8 mouse cellular contexts compared by ENCODE assay signal in genomic region chr10:115251088-115251934, GRCm38 (mm10). TPM values are rescaled to one million over a fixed set of nuclear protein-coding genes. Genes with fewer than 3 reads are reported as not detected.
DNase-seq lines count a peak whose midpoint lies in the region; ATAC-seq and TF ChIP-seq lines count a peak whose summit lies in the region.

Gene Tbc1d15 (minus strand): TSS chr10:115251467.

- no peaks in the 10 kb centered on the region for H3K9me3 ChIP-seq in MEL (replicated peaks; ENCODE audit: insufficient read depth, low read length)
- no peaks in the 10 kb centered on the region for H3K9me3 ChIP-seq in forebrain, postnatal 0 days (ENCODE audit: low read length)
- H3K9me3 ChIP-seq in lung, embryonic 15.5 days, result no peaks in the 10 kb centered on the region

- no peaks in the 10 kb centered on the region for H3K27me3 ChIP-seq in MEL (ENCODE audit: control insufficient read depth in 1 of 2, insufficient read depth in 2 of 2, low read length in 2 of 2)
- H3K27me3 ChIP-seq in cerebellum, adult 2 months (ENCODE audit: control insufficient read depth, insufficient read depth, low read length), result no peaks in the 10 kb centered on the region
- H3K27me3 ChIP-seq in forebrain, postnatal 0 days (ENCODE audit: insufficient read depth, low read length), result no peaks in the 10 kb centered on the region
- no peaks in the 10 kb centered on the region for H3K27me3 ChIP-seq in lung, embryonic 15.5 days

- no peak for TF ChIP-seq CTCF in MEL (IDR thresholded peaks at IDR 0.05 in 2 of 3, conservative IDR thresholded peaks at IDR 0.05 in 1 of 3; ENCODE audit: control insufficient read depth in 1 of 3, insufficient read depth in 1 of 3, low read depth in 2 of 3, low read length in 3 of 3, poor library complexity in 1 of 3, severe bottlenecking in 1 of 3)
- TF ChIP-seq CTCF in cerebellum, adult 2 months (IDR thresholded peaks at IDR 0.05; ENCODE audit: borderline replicate concordance, insufficient read depth, low read depth, low read length), result no peak
- no peak for TF ChIP-seq CTCF in forebrain, postnatal 0 days (IDR thresholded peaks at IDR 0.05; ENCODE audit: low read depth)

- peaks cover 6 to 18% of the 10 kb centered on the region in 2 experiments for H3K4me1 ChIP-seq in MEL (ENCODE audit: control insufficient read depth in 1 of 2, insufficient read depth in 2 of 2, low read length in 2 of 2)
- peaks cover 5% of the 10 kb centered on the region; the same call in 1 of the 2 replicates for H3K4me1 ChIP-seq in cerebellum, adult 2 months (ENCODE audit: control insufficient read depth, insufficient read depth, low read length)
- 0 out of 2 replicates have a peak, but pooled peaks cover 14% of the 10 kb centered on the region for H3K4me1 ChIP-seq in forebrain, postnatal 0 days (ENCODE audit: insufficient read depth)
- H3K4me1 ChIP-seq in lung, embryonic 15.5 days, result peaks cover 10% of the 10 kb centered on the region

- H3K79me2 ChIP-seq in MEL (ENCODE audit: control insufficient read depth, insufficient read depth, low read length, poor library complexity), result peaks cover 42% of the 10 kb centered on the region

- peak in 1 of 2 experiments; percentile 27; a peak in 1 of 4 replicates for TF ChIP-seq EP300 in MEL (IDR thresholded peaks at IDR 0.05; ENCODE audit: low read depth in 1 of 2, low read length in 2 of 2)

- TF ChIP-seq RAD21 in MEL (IDR thresholded peaks at IDR 0.05; ENCODE audit: low read depth, low read length), result no peak

- H3K4me3 ChIP-seq in MEL (ENCODE audit: control insufficient read depth in 1 of 2, insufficient read depth in 1 of 2, low read depth in 2 of 2, low read length in 2 of 2), result peak within 1 kb of the TSS; percentile 70 to 86
- peak within 1 kb of the TSS; percentile 71 for H3K4me3 ChIP-seq in cerebellum, adult 2 months (replicated peaks; ENCODE audit: insufficient read depth, low read depth, low read length)
- peak within 1 kb of the TSS; percentile 90 for H3K4me3 ChIP-seq in forebrain, postnatal 0 days (ENCODE audit: low read depth, low read length)
- H3K4me3 ChIP-seq in lung, embryonic 15.5 days, result peak within 1 kb of the TSS; percentile 94

- H3K27ac ChIP-seq in MEL (ENCODE audit: control insufficient read depth, low read depth, low read length), result peak within 1 kb of the TSS; percentile 80
- peak within 1 kb of the TSS; percentile 15; the same call in 1 of the 2 replicates for H3K27ac ChIP-seq in cerebellum, adult 2 months (ENCODE audit: insufficient read depth, low read length)
- peak within 1 kb of the TSS; percentile 62 for H3K27ac ChIP-seq in forebrain, postnatal 0 days (ENCODE audit: low read depth, low read length)
- H3K27ac ChIP-seq in lung, embryonic 15.5 days, result peak within 1 kb of the TSS; percentile 75

- peak within 1 kb of the TSS; percentile 81 for H3K9ac ChIP-seq in MEL (ENCODE audit: control insufficient read depth, low read depth, low read length, poor library complexity, severe bottlenecking)
- peak within 1 kb of the TSS; percentile 83 for H3K9ac ChIP-seq in forebrain, postnatal 0 days
- H3K9ac ChIP-seq in lung, embryonic 15.5 days, result peak within 1 kb of the TSS; percentile 89

- H3K36me3 ChIP-seq in MEL (ENCODE audit: control insufficient read depth in 1 of 2, insufficient read depth in 2 of 2, low read length in 2 of 2), result peaks cover 0 to 19% of the 10 kb centered on the region in 2 experiments; a peak in 2 of 4 replicates
- no peaks in the 10 kb centered on the region for H3K36me3 ChIP-seq in forebrain, postnatal 0 days (ENCODE audit: insufficient read depth)
- H3K36me3 ChIP-seq in lung, embryonic 15.5 days, result no peaks in the 10 kb centered on the region

- H3K4me2 ChIP-seq in forebrain, postnatal 0 days (ENCODE audit: low read depth), result peak within 1 kb of the TSS; percentile 54
- H3K4me2 ChIP-seq in lung, embryonic 15.5 days, result peak within 1 kb of the TSS; percentile 73

- peak; percentile 99 for DNase-seq in MEL (ENCODE audit: low read depth, low spot score)
- DNase-seq in cerebellum, adult 2 months, result peak; percentile 96 to 97
- peak; percentile 99 for DNase-seq in forebrain, postnatal 0 days
- DNase-seq in heart, postnatal 4 days, result peak; percentile 98
- DNase-seq in layer of hippocampus, adult 8-10 months (ENCODE audit: low spot score in 2 of 2), result peak; percentile 98
- peak; percentile 96 for DNase-seq in ovary, adult 18-20 months (ENCODE audit: low spot score)
- peak; percentile 99 for DNase-seq in thymus, postnatal 0 days (ENCODE audit: low spot score)

- ATAC-seq in forebrain, postnatal 0 days, result peak; percentile 99
- ATAC-seq in lung, embryonic 15.5 days (ENCODE audit: borderline replicate concordance, extremely low read depth, low FRiP score, low TSS enrichment), result peak; percentile 98

- TF ChIP-seq POLR2A in MEL (IDR thresholded peaks at IDR 0.05; ENCODE audit: control insufficient read depth in 1 of 2, insufficient read depth in 1 of 2, low read depth in 1 of 2, low read length in 2 of 2, poor library complexity in 1 of 2), result peak; percentile 70 to 71; a peak in 3 of 4 replicates
- peak; percentile 75 for TF ChIP-seq POLR2A in cerebellum, adult 2 months (IDR thresholded peaks at IDR 0.05; ENCODE audit: borderline replicate concordance, insufficient read depth, low read length)

- WGBS in cerebellum, adult 2 months, result 1% methylated on average over 67 of the region's 67 CpGs
- 1% methylated on average over 66 of the region's 67 CpGs for WGBS in forebrain, postnatal 0 days
- WGBS in lung, embryonic 15.5 days, result under 1% methylated on average over 58 of the region's 67 CpGs

TF ChIP-seq in MEL, 35 proteins besides CTCF, POLR2A, EP300 and RAD21 (continues in another document):
- TF ChIP-seq JUND (IDR thresholded peaks at IDR 0.05; ENCODE audit: low read depth, low read length) (no peak), POLR2AphosphoS2 (IDR thresholded peaks at IDR 0.05; ENCODE audit: low read length) (no peak; the same call in 1 of the 2 replicates), MAZ (IDR thresholded peaks at IDR 0.05; ENCODE audit: low read depth, low read length) (no peak), NRF1 (IDR thresholded peaks at IDR 0.05; ENCODE audit: insufficient read depth, low read depth, low read length, poor library complexity, severe bottlenecking) (peak; percentile 97), ZMIZ1 (IDR thresholded peaks at IDR 0.05; ENCODE audit: low read depth, low read length) (0 out of 2 replicates have a peak, but pooled peaks have one; percentile 67), TAL1 (IDR thresholded peaks at IDR 0.05; ENCODE audit: low read length) (no peak), MXI1 (IDR thresholded peaks at IDR 0.05; ENCODE audit: low read depth, low read length) (peak; percentile 95), MYB (IDR thresholded peaks at IDR 0.05; ENCODE audit: low read depth, low read length) (no peak; the same call in 1 of the 2 replicates), GATA1 (IDR thresholded peaks at IDR 0.05; ENCODE audit: low read depth, low read length) (no peak), ZNF384 (IDR thresholded peaks at IDR 0.05; ENCODE audit: low read depth, low read length) (no peak), SIN3A (IDR thresholded peaks at IDR 0.05; ENCODE audit: low read length) (peak; percentile 99), NELFE (IDR thresholded peaks at IDR 0.05; ENCODE audit: low read depth, low read length) (peak; percentile 17), USF1 (IDR thresholded peaks at IDR 0.05; ENCODE audit: low read depth, low read length) (peak; percentile 95), UBTF (IDR thresholded peaks at IDR 0.05; ENCODE audit: borderline replicate concordance, insufficient read depth, low read depth, low read length) (0 out of 2 replicates have a peak, but pooled peaks have one; percentile 67), KAT2A (conservative IDR thresholded peaks at IDR 0.05; ENCODE audit: low read depth, low read length) (no peak; the same call in 1 of the 2 replicates), CHD1 (IDR thresholded peaks at IDR 0.05; ENCODE audit: low read depth, low read length) (no peak), TBP (IDR thresholded peaks at IDR 0.05; ENCODE audit: low read depth, low read length) (peak; percentile 78; the same call in 1 of the 2 replicates), MAX (IDR thresholded peaks at IDR 0.05; ENCODE audit: low read length) (peak; percentile 98), E2F4 (IDR thresholded peaks at IDR 0.05; ENCODE audit: borderline replicate concordance, low read depth, low read length) (peak; percentile 84; the same call in 1 of the 2 replicates), GABPA (IDR thresholded peaks at IDR 0.05; ENCODE audit: low read depth, low read length) (no peak), USF2 (IDR thresholded peaks at IDR 0.05; ENCODE audit: borderline replicate concordance in 1 of 2, insufficient read depth in 1 of 2, low read depth in 1 of 2, low read length in 2 of 2) (no peak; a peak in 1 of 4 replicates), RCOR1 (IDR thresholded peaks at IDR 0.05; ENCODE audit: low read depth, low read length) (no peak), ETS1 (IDR thresholded peaks at IDR 0.05; ENCODE audit: low read depth, low read length) (peak; percentile 68; the same call in 1 of the 2 replicates), CHD2 (IDR thresholded peaks at IDR 0.05; ENCODE audit: low read length) (no peak), POLR2AphosphoS5 (IDR thresholded peaks at IDR 0.05; ENCODE audit: borderline replicate concordance, low read depth, low read length) (no peak), HCFC1 (IDR thresholded peaks at IDR 0.05; ENCODE audit: low read depth, low read length) (peak; percentile 89), MAFK (IDR thresholded peaks at IDR 0.05; ENCODE audit: borderline replicate concordance, low read depth, low read length) (no peak), MEF2A (IDR thresholded peaks at IDR 0.05; ENCODE audit: extremely low read depth, insufficient replicate concordance, low read depth, low read length, poor library complexity, severe bottlenecking) (no peak), ELF1 (IDR thresholded peaks at IDR 0.05; ENCODE audit: low read depth, low read length) (no peak; the same call in 1 of the 2 replicates), ZC3H11A (IDR thresholded peaks at IDR 0.05; ENCODE audit: low read depth, low read length) (no peak)

RNA-seq across cellular contexts. Expression of gene Tbc1d15, which starts in this region (rescaled TPM):
- 9.4 and 13.4 TPM in 2 replicates for total RNA-seq in MEL (2012; rRNA removed)
- polyA plus RNA-seq in MEL (2012; ENCODE audit: insufficient read depth in 1 of 2, insufficient read length in 2 of 2, low read depth in 1 of 2, low replicate concordance in 2 of 2, missing spikeins in 1 of 2), result 10 to 100 TPM in 1 of 2 experiments, not detected in 1; 46.4 TPM
- polyA plus RNA-seq in cerebellum, adult 2 months (2012; rRNA removed), result 40.8 and 41.8 TPM in 2 replicates
- total RNA-seq in forebrain, postnatal 0 days (2014; rRNA removed), result 8.5 and 10.3 TPM in 2 replicates
- polyA plus RNA-seq in forebrain, postnatal 0 days (2015; fragmentation: Nextera tagmentation; extraction: Ambion mirVana), result 24.7 and 31.3 TPM in 2 replicates
- 10 to 100 TPM; 42.6 to 44.5 TPM for total RNA-seq in heart, postnatal 4 days (2021)
- total RNA-seq in layer of hippocampus, adult 8-10 months (2022), result 10 to 100 TPM; 60.7 to 67.5 (median 63.8) TPM
- polyA plus RNA-seq in lung, embryonic 15.5 days (2015; fragmentation: Nextera tagmentation; extraction: Ambion mirVana), result 56.3 and 57.4 TPM in 2 replicates
- polyA plus RNA-seq in thymus, postnatal 0 days (2015; fragmentation: Nextera tagmentation; extraction: Ambion mirVana), result 65.3 and 66.1 TPM in 2 replicates

Comparison
In these comparisons a context has a peak if more than half of its experiments do, and no peak if none do; other contexts are left out.
1. Peak in every context shown above with its lines: DNase-seq, ATAC-seq, H3K4me3 ChIP-seq and H3K27ac ChIP-seq.
2. H3K27ac ChIP-seq: peak in every context shown above with its lines; median percentile 80 in MEL; 75 in lung, embryonic 15.5 days; 62 in forebrain, postnatal 0 days; 15 in cerebellum, adult 2 months.